In genomic region chr10:61736671-61737078, GRCm38 (mm10) we compare ENCODE assay signal across 16 mouse cellular contexts. TPM values are rescaled to one million over a fixed set of nuclear protein-coding genes. Genes with fewer than 3 reads are reported as not detected.
DNase-seq lines count a peak whose midpoint lies in the region; ATAC-seq lines count a peak whose summit lies in the region.
"Had no signal": no experiment of that assay in that cellular context is flagged by ENCODE, and none has a peak within 500 bp of the region (broad histone marks: within the 10 kb centered on the region; RNA-seq: fewer than 3 reads in every experiment).

No protein-coding gene starts in this region.

- WGBS in hindbrain, embryonic 16.5 days: 75% methylated on average over 10 of the region's 10 CpGs

- no peak overlapping the region for H3K4me2 ChIP-seq in hindbrain, embryonic 16.5 days (ENCODE audit: low read length)
- H3K4me2 ChIP-seq: limb, embryonic 13.5 days; lung, embryonic 14.5 days had no signal

- H3K9ac ChIP-seq in hindbrain, embryonic 16.5 days (ENCODE audit: low read depth, low read length): no peak overlapping the region
- H3K9ac ChIP-seq: limb, embryonic 13.5 days; lung, embryonic 14.5 days had no signal

- H3K4me3 ChIP-seq in hindbrain, embryonic 16.5 days (ENCODE audit: low read length): no peak overlapping the region
- H3K4me3 ChIP-seq: limb, embryonic 13.5 days had no signal

- peaks cover 22% of the 10 kb centered on the region for H3K36me3 ChIP-seq in hindbrain, embryonic 16.5 days (ENCODE audit: control insufficient read depth, insufficient read depth, low read length)

- no peaks in the 10 kb centered on the region for H3K4me1 ChIP-seq in hindbrain, embryonic 16.5 days (ENCODE audit: control insufficient read depth, insufficient read depth, low read depth, low read length)
- H3K4me1 ChIP-seq: limb, embryonic 13.5 days had no signal

- H3K27me3 ChIP-seq in hindbrain, embryonic 16.5 days (replicated peaks; ENCODE audit: control insufficient read depth, insufficient read depth, low read length): no peaks in the 10 kb centered on the region
- H3K27me3 ChIP-seq: limb, embryonic 13.5 days had no signal

- peak; percentile 15 for DNase-seq in layer of hippocampus, adult 9-11 months
- DNase-seq in layer of hippocampus, adult 9-10 months (ENCODE audit: low spot score): no peak
- peak; percentile 61 to 65 for DNase-seq in right cerebral cortex, postnatal 10 days (ENCODE audit: low spot score in 2 of 2)
- DNase-seq in right cerebral cortex, postnatal 14 days: no peak
- DNase-seq in lung, adult 18-20 months: no peak
- no peak for DNase-seq in urinary bladder, postnatal 25 days (ENCODE audit: low spot score)
- DNase-seq: cerebellum, adult 2 months; heart, postnatal 14 days; kidney, postnatal 25 days; lung, embryonic 14.5 days; retina, postnatal 1 day had no signal

- ATAC-seq in hindbrain, embryonic 16.5 days: 0 out of 2 replicates have a peak, but pooled peaks have one; percentile 41
- ATAC-seq: activated CD4-positive, CD25-positive, alpha-beta regulatory T cell, adult 4 months; CD4-positive, CD25-positive, alpha-beta regulatory T cell, adult 4 months; intestine, postnatal 0 days had no signal

- no peaks in the 10 kb centered on the region for H3K9me3 ChIP-seq in hindbrain, embryonic 16.5 days (ENCODE audit: control insufficient read depth, low read length)
- H3K9me3 ChIP-seq: limb, embryonic 13.5 days had no signal

- peak overlapping the region; percentile 54; the same call in 1 of the 2 replicates for H3K27ac ChIP-seq in hindbrain, embryonic 16.5 days (ENCODE audit: low read depth, low read length)

RNA-seq across cellular contexts. Expression of gene Aifm2, which starts 21.6 kb away (rescaled TPM):
- polyA plus RNA-seq in hindbrain, embryonic 16.5 days (2015; fragmentation: Nextera tagmentation; extraction: Ambion mirVana): 15.8 and 19.2 TPM in 2 replicates

RNA-seq across cellular contexts. Expression of gene Tysnd1, which starts 41.4 kb away (rescaled TPM):
- 24.5 and 25.0 TPM in 2 replicates for polyA plus RNA-seq in hindbrain, embryonic 16.5 days (2015; fragmentation: Nextera tagmentation; extraction: Ambion mirVana)

RNA-seq across cellular contexts. Expression of gene H2afy2, which starts 47.3 kb away (rescaled TPM):
- 237 and 252 TPM in 2 replicates for polyA plus RNA-seq in hindbrain, embryonic 16.5 days (2015; fragmentation: Nextera tagmentation; extraction: Ambion mirVana)
- polyA plus RNA-seq: CD4-positive, CD25-positive, alpha-beta regulatory T cell, adult 4 months had no signal

RNA-seq across cellular contexts. Expression of gene Sar1a, which starts 56.6 kb away (rescaled TPM):
- polyA plus RNA-seq in hindbrain, embryonic 16.5 days (2015; fragmentation: Nextera tagmentation; extraction: Ambion mirVana): 204 and 210 TPM in 2 replicates

Comparison
In these comparisons a context has a peak if more than half of its experiments do, and no peak if none do; other contexts are left out.
1. DNase-seq: peak in layer of hippocampus, adult 9-11 months (single experiment) and right cerebral cortex, postnatal 10 days (2 of 2); none in layer of hippocampus, adult 9-10 months (single experiment), right cerebral cortex, postnatal 14 days (single experiment), lung, adult 18-20 months (0 of 2) and urinary bladder, postnatal 25 days (single experiment).